13 mouse cellular contexts compared by ENCODE assay signal in the genomic region with DNA sequence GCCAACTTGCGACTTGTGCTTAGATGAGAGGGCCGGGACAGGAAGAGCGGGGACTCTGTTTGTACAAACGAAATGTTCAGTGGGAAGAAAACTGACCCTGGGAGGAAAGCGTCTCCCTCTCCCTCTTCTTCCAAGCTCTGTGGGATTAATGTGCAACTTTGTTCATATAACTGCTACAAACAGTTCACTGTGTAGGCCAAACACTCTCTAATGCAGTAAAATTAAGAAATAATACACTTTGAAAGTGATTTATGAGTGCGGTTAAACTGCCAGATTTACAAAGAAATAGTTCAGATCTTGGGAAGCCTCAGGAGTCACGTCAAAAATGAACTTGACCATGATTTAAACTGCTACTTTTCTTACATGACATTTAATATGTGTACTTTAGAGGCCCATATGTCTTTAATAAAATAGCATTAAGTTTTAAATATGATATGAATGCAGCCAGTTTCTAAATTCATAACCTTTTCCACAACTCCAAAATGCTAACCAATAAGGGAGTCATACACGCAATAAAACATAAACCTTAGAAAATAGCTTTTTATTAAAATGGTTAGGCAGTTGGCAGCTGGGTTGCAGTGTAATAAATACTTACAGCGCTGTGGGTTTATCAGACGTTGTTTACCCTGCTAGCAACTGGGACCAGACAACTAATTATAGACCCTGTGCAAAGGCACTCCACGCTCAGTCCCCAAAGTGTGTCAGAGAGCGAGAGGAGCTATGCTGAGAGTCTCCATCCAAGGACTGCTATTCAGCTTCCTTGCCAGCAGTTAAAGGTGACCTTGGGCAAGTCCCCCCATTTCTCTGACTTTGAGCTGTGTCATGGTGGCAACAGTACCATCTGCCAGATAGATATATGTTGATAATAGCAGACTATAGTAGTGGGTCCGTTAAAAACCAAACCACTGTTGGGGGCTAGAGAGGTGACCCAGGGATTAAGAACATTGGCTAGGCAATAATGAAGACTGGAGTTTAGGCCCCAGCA.
A peak's percentile ranks its signal among the peaks of the same experiment; 100 is the strongest.
DNase-seq lines count a peak whose midpoint lies in the region; ATAC-seq and TF ChIP-seq lines count a peak whose summit lies in the region.
"Had no signal": no experiment of that assay in that cellular context is flagged by ENCODE, and none has a peak within 500 bp of the region (broad histone marks: within the 10 kb centered on the region; RNA-seq: fewer than 3 reads in every experiment).

No protein-coding gene starts in this region.

- no peaks in the 10 kb centered on the region for H3K27me3 ChIP-seq in embryonic facial prominence, embryonic 11.5 days (ENCODE audit: control insufficient read depth, insufficient read depth, low read length)
- H3K27me3 ChIP-seq in embryonic facial prominence, embryonic 10.5 days (replicated peaks; ENCODE audit: low read depth, poor library complexity, severe bottlenecking) = no peaks in the 10 kb centered on the region
- H3K27me3 ChIP-seq in lung, embryonic 14.5 days (ENCODE audit: insufficient read depth, low read length) = no peaks in the 10 kb centered on the region
- peaks cover 12% of the 10 kb centered on the region for H3K27me3 ChIP-seq in limb, embryonic 12.5 days
- H3K27me3 ChIP-seq in forebrain, embryonic 14.5 days (replicated peaks; ENCODE audit: control insufficient read depth, insufficient read depth, low read length) = no peaks in the 10 kb centered on the region
- H3K27me3 ChIP-seq in forebrain, embryonic 12.5 days = no peaks in the 10 kb centered on the region
- H3K27me3 ChIP-seq: forebrain, embryonic 15.5 days; lung, embryonic 15.5 days had no signal

- ATAC-seq in embryonic facial prominence, embryonic 11.5 days (replicated peaks; ENCODE audit: insufficient number of reproducible peaks, low FRiP score, low TSS enrichment, low read depth) = no peak
- no peak for ATAC-seq in lung, embryonic 14.5 days (ENCODE audit: insufficient read depth)
- peak; percentile 68; the same call in 1 of the 2 replicates for ATAC-seq in limb, embryonic 12.5 days (ENCODE audit: insufficient number of reproducible peaks, insufficient read depth, low FRiP score, low TSS enrichment, low read depth)
- ATAC-seq in forebrain, embryonic 14.5 days = no peak
- no peak for ATAC-seq in forebrain, embryonic 12.5 days (ENCODE audit: low FRiP score)
- ATAC-seq: forebrain, embryonic 15.5 days had no signal

- no peak for TF ChIP-seq CTCF in lung, embryonic 14.5 days (IDR thresholded peaks at IDR 0.05; ENCODE audit: low read depth)

- H3K4me2 ChIP-seq in embryonic facial prominence, embryonic 11.5 days (ENCODE audit: low read depth, low read length) = no peak overlapping the region
- no peak overlapping the region for H3K4me2 ChIP-seq in lung, embryonic 14.5 days
- no peak overlapping the region for H3K4me2 ChIP-seq in limb, embryonic 12.5 days
- H3K4me2 ChIP-seq in forebrain, embryonic 14.5 days (ENCODE audit: low read length) = no peak overlapping the region
- no peak overlapping the region for H3K4me2 ChIP-seq in forebrain, embryonic 12.5 days
- H3K4me2 ChIP-seq: forebrain, embryonic 15.5 days; lung, embryonic 15.5 days had no signal

- H3K36me3 ChIP-seq in embryonic facial prominence, embryonic 11.5 days (replicated peaks; ENCODE audit: control insufficient read depth, insufficient read depth, low read depth, low read length) = no peaks in the 10 kb centered on the region
- no peaks in the 10 kb centered on the region for H3K36me3 ChIP-seq in embryonic facial prominence, embryonic 10.5 days (replicated peaks)
- H3K36me3 ChIP-seq in lung, embryonic 14.5 days (ENCODE audit: insufficient read depth) = no peaks in the 10 kb centered on the region
- H3K36me3 ChIP-seq in limb, embryonic 12.5 days = no peaks in the 10 kb centered on the region
- no peaks in the 10 kb centered on the region for H3K36me3 ChIP-seq in forebrain, embryonic 14.5 days (ENCODE audit: control insufficient read depth, insufficient read depth, low read length)
- no peaks in the 10 kb centered on the region for H3K36me3 ChIP-seq in forebrain, embryonic 12.5 days (replicated peaks)
- H3K36me3 ChIP-seq: forebrain, embryonic 15.5 days; lung, embryonic 15.5 days had no signal

- no peaks in the 10 kb centered on the region for H3K4me1 ChIP-seq in embryonic facial prominence, embryonic 11.5 days (ENCODE audit: control insufficient read depth, insufficient read depth, low read length)
- peaks cover 5% of the 10 kb centered on the region; the same call in 1 of the 2 replicates for H3K4me1 ChIP-seq in embryonic facial prominence, embryonic 10.5 days
- H3K4me1 ChIP-seq in lung, embryonic 14.5 days (ENCODE audit: insufficient read depth) = peaks cover 4% of the 10 kb centered on the region; the same call in 1 of the 2 replicates
- H3K4me1 ChIP-seq in limb, embryonic 12.5 days (replicated peaks) = peaks cover 18% of the 10 kb centered on the region
- H3K4me1 ChIP-seq in forebrain, embryonic 14.5 days (ENCODE audit: control insufficient read depth, insufficient read depth, low read length) = no peaks in the 10 kb centered on the region
- no peaks in the 10 kb centered on the region for H3K4me1 ChIP-seq in forebrain, embryonic 12.5 days
- H3K4me1 ChIP-seq: forebrain, embryonic 15.5 days; lung, embryonic 15.5 days had no signal

- 62% methylated on average over 13 of the region's 13 CpGs for WGBS in embryonic facial prominence, embryonic 11.5 days
- WGBS in embryonic facial prominence, embryonic 10.5 days = 73% methylated on average over 13 of the region's 13 CpGs
- 53% methylated on average over 13 of the region's 13 CpGs for WGBS in lung, embryonic 14.5 days
- 32% methylated on average over 13 of the region's 13 CpGs for WGBS in limb, embryonic 12.5 days
- WGBS in forebrain, embryonic 14.5 days = 89% methylated on average over 13 of the region's 13 CpGs
- WGBS in forebrain, embryonic 12.5 days = 85% methylated on average over 13 of the region's 13 CpGs

- no peak overlapping the region for H3K4me3 ChIP-seq in embryonic facial prominence, embryonic 11.5 days (ENCODE audit: low read depth, low read length)
- H3K4me3 ChIP-seq in embryonic facial prominence, embryonic 10.5 days = no peak overlapping the region
- no peak overlapping the region for H3K4me3 ChIP-seq in lung, embryonic 14.5 days (ENCODE audit: low read depth, low read length)
- no peak overlapping the region for H3K4me3 ChIP-seq in limb, embryonic 12.5 days (replicated peaks)
- H3K4me3 ChIP-seq in forebrain, embryonic 14.5 days (ENCODE audit: low read depth, low read length) = no peak overlapping the region
- no peak overlapping the region for H3K4me3 ChIP-seq in forebrain, embryonic 12.5 days (replicated peaks)
- H3K4me3 ChIP-seq: forebrain, embryonic 15.5 days; lung, embryonic 15.5 days had no signal

- no peaks in the 10 kb centered on the region for H3K9me3 ChIP-seq in embryonic facial prominence, embryonic 11.5 days (replicated peaks; ENCODE audit: control insufficient read depth, low read length)
- H3K9me3 ChIP-seq in embryonic facial prominence, embryonic 10.5 days = no peaks in the 10 kb centered on the region
- H3K9me3 ChIP-seq in lung, embryonic 14.5 days (ENCODE audit: low read depth, low read length) = no peaks in the 10 kb centered on the region
- no peaks in the 10 kb centered on the region for H3K9me3 ChIP-seq in limb, embryonic 12.5 days
- H3K9me3 ChIP-seq in forebrain, embryonic 14.5 days (replicated peaks; ENCODE audit: control insufficient read depth, low read length) = no peaks in the 10 kb centered on the region
- no peaks in the 10 kb centered on the region for H3K9me3 ChIP-seq in forebrain, embryonic 12.5 days
- H3K9me3 ChIP-seq: forebrain, embryonic 15.5 days; lung, embryonic 15.5 days had no signal

- DNase-seq in embryonic facial prominence, embryonic 11.5 days (ENCODE audit: low spot score) = peak; percentile 9
- no peak for DNase-seq in embryonic facial prominence, embryonic 10.5 days (ENCODE audit: low spot score)
- peak; percentile 47 for DNase-seq in lung, embryonic 14.5 days
- DNase-seq in lung, postnatal 10 days = no peak
- no peak for DNase-seq in forebrain, embryonic 14.5 days (ENCODE audit: low spot score)
- no peak for DNase-seq in right cerebral cortex, postnatal 36 days (ENCODE audit: low spot score in 2 of 2)
- DNase-seq: adrenal gland, postnatal 36 days; heart, postnatal 4 days; liver had no signal

- H3K27ac ChIP-seq in embryonic facial prominence, embryonic 11.5 days (replicated peaks; ENCODE audit: low read depth, low read length) = no peak overlapping the region
- H3K27ac ChIP-seq in embryonic facial prominence, embryonic 10.5 days (replicated peaks) = no peak overlapping the region
- H3K27ac ChIP-seq in lung, embryonic 14.5 days (ENCODE audit: low read depth) = no peak overlapping the region; the same call in 1 of the 2 replicates
- H3K27ac ChIP-seq in limb, embryonic 12.5 days = peak overlapping the region; percentile 59; the same call in 1 of the 2 replicates
- H3K27ac ChIP-seq in forebrain, embryonic 14.5 days (ENCODE audit: low read depth, low read length) = no peak overlapping the region
- no peak overlapping the region for H3K27ac ChIP-seq in forebrain, embryonic 12.5 days
- H3K27ac ChIP-seq: forebrain, embryonic 15.5 days; lung, embryonic 15.5 days had no signal

- H3K9ac ChIP-seq in embryonic facial prominence, embryonic 11.5 days (replicated peaks; ENCODE audit: low read length) = no peak overlapping the region
- H3K9ac ChIP-seq in lung, embryonic 14.5 days = no peak overlapping the region
- no peak overlapping the region for H3K9ac ChIP-seq in limb, embryonic 12.5 days (replicated peaks)
- no peak overlapping the region for H3K9ac ChIP-seq in forebrain, embryonic 14.5 days (ENCODE audit: low read length)
- H3K9ac ChIP-seq in forebrain, embryonic 12.5 days = no peak overlapping the region
- H3K9ac ChIP-seq: forebrain, embryonic 15.5 days; lung, embryonic 15.5 days had no signal

Comparison
In these comparisons a context has a peak if more than half of its experiments do, and no peak if none do; other contexts are left out.
1. DNase-seq: peak in embryonic facial prominence, embryonic 11.5 days (single experiment) and lung, embryonic 14.5 days (single experiment); none in embryonic facial prominence, embryonic 10.5 days (single experiment), lung, postnatal 10 days (single experiment), forebrain, embryonic 14.5 days (single experiment) and right cerebral cortex, postnatal 36 days (0 of 2).